Mouse (Mus musculus): Measurements from ENCODE around the gene Mcrip1. TPM values are rescaled to one million over a fixed set of nuclear protein-coding genes. Genes with fewer than 3 reads are reported as not detected.

Mcrip1 gene
- polyA plus RNA-seq, 1 experiment from 2014 or later, result 268 TPM

- no peak overlapping the region for H3K4me3 ChIP-seq (replicated peaks; ENCODE audit: low read depth, low read length)
- 83% methylated on average over 9 of the region's 9 CpGs for WGBS
- H3K27ac ChIP-seq (replicated peaks; ENCODE audit: low read depth, low read length), result no peak overlapping the region
- ATAC-seq (ENCODE audit: low FRiP score, low TSS enrichment) (no peak), DNase-seq (no peak)
- no peaks in the 10 kb centered on the region for H3K9me3 ChIP-seq (ENCODE audit: control insufficient read depth, low read length)
- H3K4me1 ChIP-seq (ENCODE audit: control insufficient read depth, insufficient read depth, low read length), result peaks cover 6% of the 10 kb centered on the region; the same call in 1 of the 2 replicates
- H3K36me3 ChIP-seq (ENCODE audit: control insufficient read depth, insufficient read depth, low read length), result no peaks in the 10 kb centered on the region
- H3K4me2 ChIP-seq (ENCODE audit: low read length), result no peak overlapping the region
- H3K27me3 ChIP-seq (ENCODE audit: control insufficient read depth, insufficient read depth, low read length), result no peaks in the 10 kb centered on the region
- no peak overlapping the region for H3K9ac ChIP-seq (replicated peaks; ENCODE audit: low read length)
Observed at GRCm38 (mm10) chr11:120508290-120508870, 41.1 kb downstream of the Mcrip1 start.

GRCm38 (mm10) chr11:120507611-120508289 is 41.8 kb downstream of the Mcrip1 start:
- H3K27ac ChIP-seq (replicated peaks; ENCODE audit: low read depth, low read length), result no peak overlapping the region
- H3K9me3 ChIP-seq (ENCODE audit: control insufficient read depth, low read length), result no peaks in the 10 kb centered on the region
- H3K4me2 ChIP-seq (ENCODE audit: low read length), result no peak overlapping the region
- no peaks in the 10 kb centered on the region for H3K27me3 ChIP-seq (ENCODE audit: control insufficient read depth, insufficient read depth, low read length)
- ATAC-seq (ENCODE audit: low FRiP score, low TSS enrichment) (no peak), DNase-seq (no peak)
- no peak overlapping the region for H3K4me3 ChIP-seq (replicated peaks; ENCODE audit: low read depth, low read length)
- 86% methylated on average over 13 of the region's 13 CpGs for WGBS
- H3K4me1 ChIP-seq (ENCODE audit: control insufficient read depth, insufficient read depth, low read length), result peaks cover 6% of the 10 kb centered on the region; the same call in 1 of the 2 replicates
- no peak overlapping the region for H3K9ac ChIP-seq (replicated peaks; ENCODE audit: low read length)
- no peaks in the 10 kb centered on the region for H3K36me3 ChIP-seq (ENCODE audit: control insufficient read depth, insufficient read depth, low read length)

DNA sequence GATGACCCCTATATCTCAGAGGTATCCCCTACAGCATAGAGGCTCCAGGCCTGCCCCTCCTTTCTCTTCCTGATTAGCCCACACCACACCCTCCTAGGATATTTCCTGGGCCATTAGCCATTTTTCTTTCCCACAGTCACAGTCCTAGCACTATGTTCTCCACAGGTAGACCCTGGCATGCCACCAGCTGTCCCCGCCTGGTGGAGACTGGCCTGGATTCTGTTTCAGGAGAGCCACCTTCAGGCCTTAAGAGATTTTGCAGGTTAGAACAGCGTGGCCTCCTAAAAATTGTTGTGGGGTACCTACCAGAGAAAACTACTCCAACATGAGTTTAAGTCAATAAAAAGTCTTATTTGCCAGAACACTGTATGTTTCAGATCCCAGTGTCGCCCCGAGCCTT is 42.6 kb downstream of the Mcrip1 start:
- Histone ChIP-seq H3K36me3 (ENCODE audit: control insufficient read depth, insufficient read depth, low read length) (no peaks in the 10 kb centered on the region), H3K9me3 (ENCODE audit: control insufficient read depth, low read length) (no peaks in the 10 kb centered on the region), H3K4me3 (replicated peaks; ENCODE audit: low read depth, low read length) (no peak overlapping the region), H3K4me1 (ENCODE audit: control insufficient read depth, insufficient read depth, low read length) (peaks cover 6% of the 10 kb centered on the region; the same call in 1 of the 2 replicates), H3K27me3 (ENCODE audit: control insufficient read depth, insufficient read depth, low read length) (no peaks in the 10 kb centered on the region), H3K27ac (replicated peaks; ENCODE audit: low read depth, low read length) (no peak overlapping the region), H3K4me2 (ENCODE audit: low read length) (no peak overlapping the region), H3K9ac (replicated peaks; ENCODE audit: low read length) (no peak overlapping the region)
- ATAC-seq (ENCODE audit: low FRiP score, low TSS enrichment), result no peak
- no peak for DNase-seq
- WGBS, result 62% methylated on average over 4 of the region's 4 CpGs

DNA sequence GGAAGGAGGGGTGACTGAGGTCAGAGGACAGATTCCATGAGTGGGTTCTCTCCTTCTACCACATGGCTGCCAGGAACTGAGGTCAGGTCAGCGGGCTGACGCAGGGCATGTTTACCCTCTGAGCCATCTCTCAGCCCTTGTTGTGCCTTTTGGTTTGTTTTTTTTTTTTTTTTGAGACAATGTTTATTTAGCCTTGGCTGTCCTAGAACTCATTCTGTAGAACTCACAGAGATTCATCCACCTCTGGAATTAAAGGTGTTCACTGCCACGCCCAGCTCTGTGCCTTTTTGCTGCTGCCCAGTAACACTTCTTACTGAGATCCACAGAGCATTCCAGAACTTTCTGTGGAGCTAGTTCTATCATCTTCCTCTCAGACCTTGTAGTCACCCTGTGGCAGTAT is 43.9 kb downstream of the Mcrip1 start:
- WGBS, result 93% methylated on average over 3 of the region's 3 CpGs
- ATAC-seq (ENCODE audit: low FRiP score, low TSS enrichment) (no peak), DNase-seq (no peak)
- Histone ChIP-seq H3K4me3 (replicated peaks; ENCODE audit: low read depth, low read length) (no peak overlapping the region), H3K27ac (replicated peaks; ENCODE audit: low read depth, low read length) (no peak overlapping the region), H3K4me1 (ENCODE audit: control insufficient read depth, insufficient read depth, low read length) (0 out of 2 replicates have a peak, but pooled peaks cover 4% of the 10 kb centered on the region), H3K27me3 (ENCODE audit: control insufficient read depth, insufficient read depth, low read length) (no peaks in the 10 kb centered on the region), H3K9ac (replicated peaks; ENCODE audit: low read length) (no peak overlapping the region), H3K4me2 (ENCODE audit: low read length) (no peak overlapping the region), H3K36me3 (ENCODE audit: control insufficient read depth, insufficient read depth, low read length) (no peaks in the 10 kb centered on the region), H3K9me3 (ENCODE audit: control insufficient read depth, low read length) (no peaks in the 10 kb centered on the region)

DNA sequence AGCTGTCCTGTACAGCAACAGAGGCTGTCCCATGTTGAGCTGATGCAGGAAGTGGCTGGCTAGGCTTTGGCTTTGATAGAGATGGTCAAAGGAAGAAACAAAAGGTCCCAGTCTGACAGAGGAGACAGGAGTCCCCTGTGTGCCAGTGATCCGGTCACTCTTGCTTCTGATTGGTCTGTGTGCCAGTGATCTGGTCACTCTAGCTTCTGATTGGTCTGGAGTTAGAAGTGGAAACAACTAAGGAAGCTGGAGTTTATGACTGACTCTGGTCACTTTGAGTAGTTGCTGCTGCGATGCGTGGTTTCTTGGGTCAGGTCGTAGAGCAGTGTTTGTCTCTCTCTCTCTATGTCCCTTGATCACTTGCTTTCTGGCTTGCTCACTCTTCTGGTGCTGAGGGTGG is 47.8 kb downstream of the Mcrip1 start:
- H3K36me3 ChIP-seq (ENCODE audit: control insufficient read depth, insufficient read depth, low read length), result peaks cover 22% of the 10 kb centered on the region; the same call in 1 of the 2 replicates
- no peak overlapping the region for H3K9ac ChIP-seq (replicated peaks; ENCODE audit: low read length)

GRCm38 (mm10) chr11:120501018-120501417 is 48.5 kb downstream of the Mcrip1 start:
- Histone ChIP-seq H3K4me3 (replicated peaks; ENCODE audit: low read depth, low read length) (no peak overlapping the region), H3K27ac (replicated peaks; ENCODE audit: low read depth, low read length) (no peak overlapping the region), H3K36me3 (ENCODE audit: control insufficient read depth, insufficient read depth, low read length) (peaks cover 28% of the 10 kb centered on the region; the same call in 1 of the 2 replicates), H3K9ac (replicated peaks; ENCODE audit: low read length) (no peak overlapping the region), H3K4me2 (ENCODE audit: low read length) (no peak overlapping the region), H3K4me1 (ENCODE audit: control insufficient read depth, insufficient read depth, low read length) (no peaks in the 10 kb centered on the region), H3K9me3 (ENCODE audit: control insufficient read depth, low read length) (no peaks in the 10 kb centered on the region), H3K27me3 (ENCODE audit: control insufficient read depth, insufficient read depth, low read length) (no peaks in the 10 kb centered on the region)
- DNase-seq (no peak), ATAC-seq (ENCODE audit: low FRiP score, low TSS enrichment) (no peak)
- WGBS, result 69% methylated on average over 6 of the region's 6 CpGs

More for the DNA sequence above, 47.8 kb downstream of the Mcrip1 start:
- DNase-seq (no peak), ATAC-seq (ENCODE audit: low FRiP score, low TSS enrichment) (no peak)
- no peaks in the 10 kb centered on the region for H3K27me3 ChIP-seq (ENCODE audit: control insufficient read depth, insufficient read depth, low read length)
- no peaks in the 10 kb centered on the region for H3K9me3 ChIP-seq (ENCODE audit: control insufficient read depth, low read length)
- no peak overlapping the region for H3K4me2 ChIP-seq (ENCODE audit: low read length)
- H3K4me3 ChIP-seq (replicated peaks; ENCODE audit: low read depth, low read length), result no peak overlapping the region
- H3K27ac ChIP-seq (replicated peaks; ENCODE audit: low read depth, low read length), result no peak overlapping the region
- no peaks in the 10 kb centered on the region for H3K4me1 ChIP-seq (ENCODE audit: control insufficient read depth, insufficient read depth, low read length)
- WGBS, result 89% methylated on average over 4 of the region's 4 CpGs

- Histone ChIP-seq H3K36me3 (ENCODE audit: control insufficient read depth, insufficient read depth, low read length) (peaks cover 33% of the 10 kb centered on the region), H3K4me2 (ENCODE audit: low read length) (no peak overlapping the region), H3K9me3 (ENCODE audit: control insufficient read depth, low read length) (no peaks in the 10 kb centered on the region), H3K4me1 (ENCODE audit: control insufficient read depth, insufficient read depth, low read length) (no peaks in the 10 kb centered on the region), H3K27ac (replicated peaks; ENCODE audit: low read depth, low read length) (no peak overlapping the region), H3K4me3 (replicated peaks; ENCODE audit: low read depth, low read length) (no peak overlapping the region), H3K27me3 (ENCODE audit: control insufficient read depth, insufficient read depth, low read length) (no peaks in the 10 kb centered on the region), H3K9ac (replicated peaks; ENCODE audit: low read length) (no peak overlapping the region)
- 25% methylated on average over 3 of the region's 3 CpGs for WGBS
- DNase-seq (no peak), ATAC-seq (ENCODE audit: low FRiP score, low TSS enrichment) (no peak)
Observed at GRCm38 (mm10) chr11:120500357-120500756, 49.2 kb downstream of the Mcrip1 start.

- H3K9me3 ChIP-seq (ENCODE audit: control insufficient read depth, low read length), result no peaks in the 10 kb centered on the region
- no peaks in the 10 kb centered on the region for H3K4me1 ChIP-seq (ENCODE audit: control insufficient read depth, insufficient read depth, low read length)
- WGBS, result 82% methylated on average over 6 of the region's 6 CpGs
- peaks cover 38% of the 10 kb centered on the region for H3K36me3 ChIP-seq (ENCODE audit: control insufficient read depth, insufficient read depth, low read length)
- DNase-seq, result no peak
- no peak overlapping the region for H3K4me2 ChIP-seq (ENCODE audit: low read length)
- no peaks in the 10 kb centered on the region for H3K27me3 ChIP-seq (ENCODE audit: control insufficient read depth, insufficient read depth, low read length)
- ATAC-seq (ENCODE audit: low FRiP score, low TSS enrichment), result no peak
- no peak overlapping the region for H3K27ac ChIP-seq (replicated peaks; ENCODE audit: low read depth, low read length)
- no peak overlapping the region for H3K4me3 ChIP-seq (replicated peaks; ENCODE audit: low read depth, low read length)
- H3K9ac ChIP-seq (replicated peaks; ENCODE audit: low read length), result no peak overlapping the region
Observed at GRCm38 (mm10) chr11:120499894-120500293, 49.6 kb downstream of the Mcrip1 start.

- H3K27me3 ChIP-seq (ENCODE audit: control insufficient read depth, insufficient read depth, low read length), result no peaks in the 10 kb centered on the region
- no peaks in the 10 kb centered on the region for H3K4me1 ChIP-seq (ENCODE audit: control insufficient read depth, insufficient read depth, low read length)
- WGBS, result 95% methylated on average over 5 of the region's 5 CpGs
- no peak overlapping the region for H3K4me2 ChIP-seq (ENCODE audit: low read length)
- H3K27ac ChIP-seq (replicated peaks; ENCODE audit: low read depth, low read length), result no peak overlapping the region
- H3K9me3 ChIP-seq (ENCODE audit: control insufficient read depth, low read length), result no peaks in the 10 kb centered on the region
- ATAC-seq (ENCODE audit: low FRiP score, low TSS enrichment), result no peak
- H3K4me3 ChIP-seq (replicated peaks; ENCODE audit: low read depth, low read length), result no peak overlapping the region
- H3K9ac ChIP-seq (replicated peaks; ENCODE audit: low read length), result no peak overlapping the region
- DNase-seq, result no peak
- peaks cover 44% of the 10 kb centered on the region for H3K36me3 ChIP-seq (ENCODE audit: control insufficient read depth, insufficient read depth, low read length)
Observed at GRCm38 (mm10) chr11:120498891-120499290, 50.6 kb downstream of the Mcrip1 start.
